Mouse (Mus musculus) lung, embryonic 15.5 days (tissue): ENCODE results near the gene Eif2ak2. TPM values are rescaled to one million over a fixed set of nuclear protein-coding genes. Genes with fewer than 3 reads are reported as not detected.
A peak's percentile ranks its signal among the peaks of the same experiment; 100 is the strongest.

Experiments used
- ATAC-seq: fragments of 200-750 bp; cut with Nextera tagmentation; 2 replicates; pipeline ENCODE4 v1.8.0; 2017; ENCODE audit warnings: moderate number of reproducible peaks, borderline replicate concordance; ENCODE audit not compliant: low FRiP score, low TSS enrichment; ENCODE audit errors: extremely low read depth
- H3K27ac ChIP-seq: fragments of 300-500 bp; sonication (generic); 2 replicates; pipeline ENCODE4 v1.5.1; 2015; ENCODE audit warnings: moderate library complexity, mild to moderate bottlenecking, inconsistent platforms
- H3K27me3 ChIP-seq: fragments of 300-500 bp; sonication (generic); 2 replicates; pipeline ENCODE4 v1.6.1; 2015; ENCODE audit warnings: inconsistent platforms
- H3K36me3 ChIP-seq: fragments of 300-500 bp; sonication (generic); 2 replicates; pipeline ENCODE4 v1.6.1; 2015; ENCODE audit warnings: inconsistent platforms
- H3K4me1 ChIP-seq: fragments of 300-500 bp; sonication (generic); 2 replicates; pipeline ENCODE4 v1.6.1; 2015; ENCODE audit warnings: inconsistent platforms
- H3K4me2 ChIP-seq: fragments of 300-500 bp; sonication (generic); 2 replicates; pipeline ENCODE4 v1.6.1; 2015; ENCODE audit warnings: inconsistent platforms, mild to moderate bottlenecking, moderate library complexity
- H3K4me3 ChIP-seq: fragments of 300-500 bp; sonication (generic); 2 replicates; pipeline ENCODE4 v1.5.1; 2015; ENCODE audit warnings: mild to moderate bottlenecking, inconsistent platforms
- H3K9ac ChIP-seq: fragments of 300-500 bp; sonication (generic); 2 replicates; pipeline ENCODE4 v1.6.1; 2015; ENCODE audit warnings: inconsistent platforms
- H3K9me3 ChIP-seq: fragments of 300-500 bp; sonication (generic); 2 replicates; pipeline ENCODE4 v1.6.1; 2016; ENCODE audit warnings: inconsistent platforms
- WGBS: fragments of 180-500 bp; shearing (Covaris S2); methylation state at CpG from one replicate; pipeline ENCODE4 v1.1.7; 2015; 5-methylcytosine and 5-hydroxymethylcytosine counted together
- polyA plus RNA-seq: library from polyadenylated mRNA; unstranded; fragments of >200 nt; fragmentation: Nextera tagmentation; extraction: Ambion mirVana; gene quantifications from 2 replicates; pipeline ENCODE4 v1.2.1, GENCODE M21; 2015

Gene Eif2ak2
- polyA plus RNA-seq, 1 experiment from 2014 or later: 14.9 TPM

- Histone ChIP-seq H3K27me3 (no peaks in the 10 kb centered on the region), H3K4me2 (no peak overlapping the region), H3K36me3 (no peaks in the 10 kb centered on the region), H3K9me3 (no peaks in the 10 kb centered on the region), H3K4me1 (no peaks in the 10 kb centered on the region), H3K9ac (no peak overlapping the region), H3K27ac (no peak overlapping the region), H3K4me3 (no peak overlapping the region)
- 75% methylated on average over 9 of the region's 9 CpGs for WGBS
- ATAC-seq: no peak
Measured at GRCm38 (mm10) chr17:78891020-78891419, 8.6 kb upstream of the Eif2ak2 start.

- H3K4me3 ChIP-seq: no peak overlapping the region
- H3K4me2 ChIP-seq: no peak overlapping the region
- no peak for ATAC-seq
- H3K27me3 ChIP-seq: no peaks in the 10 kb centered on the region
- WGBS: 46% methylated on average over 3 of the region's 3 CpGs
- H3K4me1 ChIP-seq: no peaks in the 10 kb centered on the region
- no peaks in the 10 kb centered on the region for H3K9me3 ChIP-seq
- no peaks in the 10 kb centered on the region for H3K36me3 ChIP-seq
- H3K27ac ChIP-seq: no peak overlapping the region
- H3K9ac ChIP-seq: no peak overlapping the region
Measured at GRCm38 (mm10) chr17:78889184-78889583, 6.8 kb upstream of the Eif2ak2 start.

GRCm38 (mm10) chr17:78888554-78888953 is 6.2 kb upstream of the Eif2ak2 start:
- no peak overlapping the region for H3K27ac ChIP-seq
- no peak overlapping the region for H3K9ac ChIP-seq
- no peaks in the 10 kb centered on the region for H3K4me1 ChIP-seq
- H3K27me3 ChIP-seq: no peaks in the 10 kb centered on the region
- no peak for ATAC-seq
- no peak overlapping the region for H3K4me2 ChIP-seq
- H3K9me3 ChIP-seq: no peaks in the 10 kb centered on the region
- no peaks in the 10 kb centered on the region for H3K36me3 ChIP-seq
- WGBS: 78% methylated on average over 4 of the region's 4 CpGs
- no peak overlapping the region for H3K4me3 ChIP-seq

GRCm38 (mm10) chr17:78885286-78886065 is 3.1 kb upstream of the Eif2ak2 start:
- 77% methylated on average over 5 of the region's 5 CpGs for WGBS
- Histone ChIP-seq H3K4me2 (no peak overlapping the region), H3K4me1 (peaks cover 15% of the 10 kb centered on the region; the same call in 1 of the 2 replicates), H3K9ac (no peak overlapping the region), H3K27ac (no peak overlapping the region), H3K4me3 (no peak overlapping the region), H3K9me3 (no peaks in the 10 kb centered on the region), H3K36me3 (no peaks in the 10 kb centered on the region), H3K27me3 (no peaks in the 10 kb centered on the region)
- ATAC-seq: no peak

- no peak for ATAC-seq
- H3K4me2 ChIP-seq: no peak overlapping the region
- H3K36me3 ChIP-seq: peaks cover 3% of the 10 kb centered on the region; the same call in 1 of the 2 replicates
- 81% methylated on average over 4 of the region's 4 CpGs for WGBS
- no peak overlapping the region for H3K9ac ChIP-seq
- H3K27me3 ChIP-seq: no peaks in the 10 kb centered on the region
- H3K27ac ChIP-seq: no peak overlapping the region
- peaks cover 15% of the 10 kb centered on the region; the same call in 1 of the 2 replicates for H3K4me1 ChIP-seq
- no peak overlapping the region for H3K4me3 ChIP-seq
- no peaks in the 10 kb centered on the region for H3K9me3 ChIP-seq
Measured at GRCm38 (mm10) chr17:78883291-78883690, 918 bp upstream of the Eif2ak2 start.

- H3K9me3 ChIP-seq: no peaks in the 10 kb centered on the region
- peaks cover 12% of the 10 kb centered on the region; the same call in 1 of the 2 replicates for H3K36me3 ChIP-seq
- peak overlapping the region; percentile 74 for H3K9ac ChIP-seq
- peak overlapping the region; percentile 91 for H3K27ac ChIP-seq
- peaks cover 15% of the 10 kb centered on the region; the same call in 1 of the 2 replicates for H3K4me1 ChIP-seq
- peak; percentile 44 for ATAC-seq
- H3K4me3 ChIP-seq: peak overlapping the region; percentile 72
- WGBS: 19% methylated on average over 3 of the region's 7 CpGs
- peak overlapping the region; percentile 72 for H3K4me2 ChIP-seq
- no peaks in the 10 kb centered on the region for H3K27me3 ChIP-seq
Measured at GRCm38 (mm10) chr17:78881878-78882304, 482 bp downstream of the Eif2ak2 start.

- no peak for ATAC-seq
- Histone ChIP-seq H3K27me3 (no peaks in the 10 kb centered on the region), H3K27ac (no peak overlapping the region), H3K9ac (no peak overlapping the region), H3K9me3 (no peaks in the 10 kb centered on the region), H3K4me2 (no peak overlapping the region), H3K4me1 (no peaks in the 10 kb centered on the region), H3K4me3 (no peak overlapping the region), H3K36me3 (peaks cover 31% of the 10 kb centered on the region)
- WGBS: 90% methylated on average over 6 of the region's 6 CpGs
Measured at GRCm38 (mm10) chr17:78873886-78874285, 8.5 kb downstream of the Eif2ak2 start.

GRCm38 (mm10) chr17:78856243-78856642 is 26.1 kb downstream of the Eif2ak2 start:
- WGBS: 83% methylated on average over 10 of the region's 10 CpGs
- Histone ChIP-seq H3K4me3 (no peak overlapping the region), H3K4me1 (no peaks in the 10 kb centered on the region), H3K27me3 (no peaks in the 10 kb centered on the region), H3K4me2 (no peak overlapping the region), H3K9ac (no peak overlapping the region), H3K36me3 (peaks cover 17% of the 10 kb centered on the region), H3K27ac (no peak overlapping the region), H3K9me3 (no peaks in the 10 kb centered on the region)
- no peak for ATAC-seq

GRCm38 (mm10) chr17:78842271-78842928 is 40.0 kb downstream of the Eif2ak2 start:
- no peak overlapping the region for H3K9ac ChIP-seq
- H3K36me3 ChIP-seq: peaks cover 60% of the 10 kb centered on the region
- no peak overlapping the region for H3K4me2 ChIP-seq
- H3K4me3 ChIP-seq: no peak overlapping the region
- no peaks in the 10 kb centered on the region for H3K27me3 ChIP-seq
- no peak overlapping the region for H3K27ac ChIP-seq
- H3K9me3 ChIP-seq: no peaks in the 10 kb centered on the region
- WGBS: 87% methylated on average over 7 of the region's 7 CpGs
- ATAC-seq: no peak
- no peaks in the 10 kb centered on the region for H3K4me1 ChIP-seq

- H3K9ac ChIP-seq: peak overlapping the region; percentile 50
- H3K36me3 ChIP-seq: peaks cover 19% of the 10 kb centered on the region
- H3K4me3 ChIP-seq: peak overlapping the region; percentile 73
- H3K4me2 ChIP-seq: peak overlapping the region; percentile 71
- no peaks in the 10 kb centered on the region for H3K27me3 ChIP-seq
- 26% methylated on average over 2 of the region's 2 CpGs for WGBS
- H3K9me3 ChIP-seq: no peaks in the 10 kb centered on the region
- H3K27ac ChIP-seq: peak overlapping the region; percentile 81
- no peak for ATAC-seq
- H3K4me1 ChIP-seq: 0 out of 2 replicates have a peak, but pooled peaks cover 3% of the 10 kb centered on the region
Measured at GRCm38 (mm10) chr17:78836056-78836455, 46.3 kb downstream of the Eif2ak2 start.

- Histone ChIP-seq H3K9ac (peak within 1 kb of the TSS; percentile 86), H3K4me2 (peak within 1 kb of the TSS; percentile 85), H3K4me3 (peak within 1 kb of the TSS; percentile 73), H3K4me1 (0 out of 2 replicates have a peak, but pooled peaks cover 3% of the 10 kb centered on the region), H3K36me3 (peaks cover 16% of the 10 kb centered on the region), H3K27ac (peak within 1 kb of the TSS; percentile 83), H3K9me3 (no peaks in the 10 kb centered on the region), H3K27me3 (no peaks in the 10 kb centered on the region)
- ATAC-seq: peak; percentile 98
- WGBS: under 1% methylated on average over 80 of the region's 81 CpGs
Measured at GRCm38 (mm10) chr17:78834856-78835835, 47.2 kb downstream of the Eif2ak2 start, which contains the start of the genes Heatr5b and Gpatch11. Heatr5b (minus strand) TSS chr17:78835364. Gpatch11 (plus strand) TSS chr17:78835567.
